In genomic region chr1:163380591-163380990, GRCm38 (mm10) we compare ENCODE assay signal across 25 mouse cellular contexts. TPM values are rescaled to one million over a fixed set of nuclear protein-coding genes. Genes with fewer than 3 reads are reported as not detected.
DNase-seq lines count a peak whose midpoint lies in the region; ATAC-seq and TF ChIP-seq lines count a peak whose summit lies in the region.
"Had no signal": no experiment of that assay in that cellular context is flagged by ENCODE, and none has a peak within 500 bp of the region (broad histone marks: within the 10 kb centered on the region; RNA-seq: fewer than 3 reads in every experiment).

No protein-coding gene starts in this region.

- no peak overlapping the region for H3K4me2 ChIP-seq in heart, embryonic 15.5 days
- H3K4me2 ChIP-seq in embryonic facial prominence, embryonic 14.5 days (ENCODE audit: low read depth, low read length) = no peak overlapping the region
- H3K4me2 ChIP-seq: kidney, embryonic 15.5 days; limb, embryonic 13.5 days; liver, embryonic 11.5 days; midbrain, embryonic 11.5 days; neural tube, embryonic 13.5 days had no signal

- no peak overlapping the region for H3K9ac ChIP-seq in heart, embryonic 15.5 days
- H3K9ac ChIP-seq in embryonic facial prominence, embryonic 14.5 days (ENCODE audit: low read depth, low read length) = no peak overlapping the region
- H3K9ac ChIP-seq: forebrain, postnatal 0 days; kidney, embryonic 15.5 days; limb, embryonic 13.5 days; neural tube, embryonic 13.5 days had no signal

- no peak for TF ChIP-seq CTCF in C2C12 (IDR thresholded peaks at IDR 0.05; ENCODE audit: control insufficient read depth, insufficient read depth, insufficient read length)

- no peak for ATAC-seq in heart, embryonic 15.5 days (replicated peaks; ENCODE audit: insufficient number of reproducible peaks, insufficient read depth, low FRiP score, low read depth)
- ATAC-seq in embryonic facial prominence, embryonic 14.5 days (ENCODE audit: low read depth) = no peak
- ATAC-seq: activated CD4-positive, CD25-positive, alpha-beta regulatory T cell, adult 4 months; forebrain, postnatal 0 days; hindbrain, embryonic 16.5 days had no signal

- no peaks in the 10 kb centered on the region; the same call in 1 of the 2 replicates for H3K36me3 ChIP-seq in heart, embryonic 15.5 days
- H3K36me3 ChIP-seq in C2C12 (ENCODE audit: control insufficient read depth, insufficient read depth) = peaks cover 16% of the 10 kb centered on the region
- peaks cover 18% of the 10 kb centered on the region for H3K36me3 ChIP-seq in embryonic facial prominence, embryonic 14.5 days (ENCODE audit: control insufficient read depth, insufficient read depth, low read length)

- 17% methylated on average over 1 of the region's 1 CpGs for WGBS in heart, embryonic 15.5 days
- 26% methylated on average over 1 of the region's 1 CpGs for whole genome bisulfite sequencing in embryonic facial prominence, embryonic 14.5 days

- H3K4me3 ChIP-seq in heart, embryonic 15.5 days = no peak overlapping the region
- no peak overlapping the region for H3K4me3 ChIP-seq in C2C12 (ENCODE audit: insufficient read depth, poor library complexity, severe bottlenecking)
- no peak overlapping the region for H3K4me3 ChIP-seq in embryonic facial prominence, embryonic 14.5 days (ENCODE audit: low read depth, low read length)
- H3K4me3 ChIP-seq: erythroblast, embryonic 14.5 days; heart, embryonic 10.5 days; kidney, embryonic 15.5 days; layer of hippocampus, adult 2 months; limb, embryonic 13.5 days; neural tube, embryonic 13.5 days had no signal

- H3ac ChIP-seq in C2C12 (ENCODE audit: control insufficient read depth, insufficient read length, low read depth) = no peak overlapping the region

- H3K79me2 ChIP-seq in C2C12 (ENCODE audit: control insufficient read depth, insufficient read depth) = no peaks in the 10 kb centered on the region

- 0 out of 2 replicates have a peak overlapping the region, but pooled peaks have one; percentile 59 for H3K27ac ChIP-seq in heart, embryonic 15.5 days
- peak overlapping the region; percentile 40; the same call in 1 of the 2 replicates for H3K27ac ChIP-seq in embryonic facial prominence, embryonic 14.5 days (replicated peaks; ENCODE audit: low read depth, low read length)
- H3K27ac ChIP-seq: heart, embryonic 10.5 days; kidney, embryonic 15.5 days; layer of hippocampus, adult 2 months; limb, embryonic 13.5 days; neural tube, embryonic 13.5 days had no signal

- DNase-seq in heart, postnatal 36 days = no peak
- DNase-seq in 3T3-L1 (ENCODE audit: low read depth, low spot score) = peak; percentile 68
- DNase-seq in embryonic facial prominence, embryonic 14.5 days (ENCODE audit: low spot score) = no peak
- no peak for DNase-seq in urinary bladder, postnatal 10 days (ENCODE audit: low spot score)
- DNase-seq in urinary bladder, adult 18-20 months (ENCODE audit: low spot score in 2 of 2) = no peak
- DNase-seq: adrenal gland, adult 8-10 months; cerebellum, adult 8-10 months; cerebellum, postnatal 25 days; forebrain, postnatal 0 days; gastrocnemius, postnatal 10 days; kidney, adult 18-20 months; kidney, postnatal 25 days; lung, postnatal 14 days had no signal

- peaks cover 12% of the 10 kb centered on the region; the same call in 1 of the 2 replicates for H3K4me1 ChIP-seq in heart, embryonic 15.5 days (replicated peaks)
- H3K4me1 ChIP-seq in embryonic facial prominence, embryonic 14.5 days (ENCODE audit: control insufficient read depth, insufficient read depth, low read length) = peaks cover 22% of the 10 kb centered on the region
- H3K4me1 ChIP-seq: kidney, embryonic 15.5 days; neural tube, embryonic 13.5 days had no signal

- intact Hi-C loops in heart, postnatal 36 days (cut with DNase I) = loop anchor here (5.0 kb wide), 1 partner anchor 68 kb away; the partner anchor contains the start of gene Prrx1

- no peaks in the 10 kb centered on the region for H3K27me3 ChIP-seq in heart, embryonic 15.5 days
- no peaks in the 10 kb centered on the region for H3K27me3 ChIP-seq in C2C12 (ENCODE audit: control insufficient read depth, insufficient read depth, insufficient read length)
- H3K27me3 ChIP-seq in embryonic facial prominence, embryonic 14.5 days (replicated peaks; ENCODE audit: control insufficient read depth, insufficient read depth, low read length) = no peaks in the 10 kb centered on the region
- H3K27me3 ChIP-seq: kidney, embryonic 15.5 days; limb, embryonic 13.5 days; neural tube, embryonic 13.5 days had no signal

- no peaks in the 10 kb centered on the region for H3K79me3 ChIP-seq in C2C12 (ENCODE audit: low read depth)

- H3K9me3 ChIP-seq in heart, embryonic 15.5 days (replicated peaks) = no peaks in the 10 kb centered on the region
- no peaks in the 10 kb centered on the region for H3K9me3 ChIP-seq in embryonic facial prominence, embryonic 14.5 days (ENCODE audit: control insufficient read depth, low read length)
- H3K9me3 ChIP-seq: heart, embryonic 10.5 days; kidney, embryonic 15.5 days; limb, embryonic 13.5 days; neural tube, embryonic 13.5 days had no signal

TF ChIP-seq in C2C12, 6 proteins besides CTCF, POLR2A, EP300 and RAD21:
- TF ChIP-seq CEBPB (IDR thresholded peaks at IDR 0.05; ENCODE audit: low read depth) (peak; percentile 39), FOSL1 (IDR thresholded peaks at IDR 0.05; ENCODE audit: insufficient read depth, low read length, poor library complexity, severe bottlenecking) (no peak)

RNA-seq across cellular contexts. Expression of gene Gorab, which starts 22.9 kb away (rescaled TPM):
- 9.1 and 10.9 TPM in 2 replicates for polyA plus RNA-seq in heart, embryonic 15.5 days (2015; fragmentation: Nextera tagmentation; extraction: Ambion mirVana)
- total RNA-seq in heart, postnatal 36 days (2021) = 1 to 10 TPM; 2.9 to 3.0 TPM
- polyA plus RNA-seq in C2C12 (2012; fragmentation: generic; extraction: Trizol) = 3.7 TPM
- polyA plus RNA-seq in embryonic facial prominence, embryonic 14.5 days (2014; fragmentation: Nextera tagmentation; extraction: Ambion mirVana) = 25.7 and 28.5 TPM in 2 replicates
